Mouse (Mus musculus) CH12.LX (cell line): ENCODE data around the gene Cnot3. TPM values are rescaled to one million over a fixed set of nuclear protein-coding genes. Genes with fewer than 3 reads are reported as not detected.

Source experiments
- DNase-seq: peaks from one replicate; pipeline ENCODE4 v3.0.0-alpha.2; 2013; ENCODE audit errors: extremely low read depth
- H3K27ac ChIP-seq: 2 replicates; pipeline ENCODE4 v1.5.1; 2012; ENCODE audit warnings: low read depth, mild to moderate bottlenecking, control low read depth, moderate library complexity; ENCODE audit not compliant: insufficient read depth
- H3K27me3 ChIP-seq: replicated peaks from 2 replicates; pipeline ENCODE3; 2012; ENCODE audit warnings: inconsistent platforms
- H3K36me3 ChIP-seq, 2 experiments: replicated peaks in 1 of 2; 2 replicates each; pipeline versions ENCODE3 to v1.6.1; 2012; ENCODE audit warnings: inconsistent platforms in 1 of 2, low read length in 1 of 2, mild to moderate bottlenecking in 1 of 2, mixed read lengths in 1 of 2, moderate library complexity in 1 of 2; ENCODE audit not compliant: control insufficient read depth in 1 of 2, insufficient read depth in 1 of 2
- H3K4me1 ChIP-seq, 2 experiments: 2 replicates each; pipeline ENCODE4 v1.6.1; 2012; ENCODE audit warnings: inconsistent platforms in 1 of 2, moderate library complexity in 1 of 2; ENCODE audit not compliant: insufficient read depth in 2 of 2, control insufficient read depth in 1 of 2
- H3K4me2 ChIP-seq: 2 replicates; pipeline ENCODE4 v1.6.1; 2012; ENCODE audit warnings: low read depth, mild to moderate bottlenecking, control low read depth; ENCODE audit not compliant: poor library complexity, insufficient read depth, severe bottlenecking
- H3K4me3 ChIP-seq, 3 experiments: fragments of 150-350 bp in 1 of 3; sonication (generic) in 1 of 3; replicated peaks in 1 of 3; 2 replicates each; pipeline versions ENCODE3 to v1.5.1; 2011 to 2012; ENCODE audit warnings: low read depth in 2 of 3, low read length in 2 of 3, mild to moderate bottlenecking in 2 of 3, moderate library complexity in 2 of 3, control low read depth in 1 of 3, improper control_type of control experiment in 1 of 3, inconsistent platforms in 1 of 3, mixed read lengths in 1 of 3; ENCODE audit not compliant: poor library complexity in 1 of 3
- H3K79me2 ChIP-seq: replicated peaks from 2 replicates; pipeline ENCODE4 v1.6.1; 2012; ENCODE audit warnings: mild to moderate bottlenecking, moderate library complexity; ENCODE audit not compliant: control insufficient read depth, poor library complexity, insufficient read depth, severe bottlenecking; ENCODE audit errors: extremely low read depth
- H3K9ac ChIP-seq: 2 replicates; pipeline ENCODE4 v1.6.1; 2012; ENCODE audit warnings: low read depth, mild to moderate bottlenecking, control low read depth, moderate library complexity; ENCODE audit not compliant: insufficient read depth
- H3K9me3 ChIP-seq: replicated peaks from 2 replicates; pipeline ENCODE3; 2012; ENCODE audit warnings: low read length, inconsistent platforms, mixed read lengths
- CHD2 ChIP-seq: IDR thresholded peaks from 2 replicates; pipeline ENCODE4 v1.6.1; 2011; ENCODE audit warnings: low read length, improper control_type of control experiment
- CTCF ChIP-seq, 2 experiments: IDR thresholded peaks in 1 of 2; conservative IDR thresholded peaks in 1 of 2; 2 replicates each; pipeline ENCODE4 v1.5.1; 2011 to 2012; ENCODE audit warnings: low read depth in 2 of 2, low read length in 2 of 2, improper control_type of control experiment in 1 of 2, inconsistent platforms in 1 of 2, mild to moderate bottlenecking in 1 of 2, moderate library complexity in 1 of 2
- ELF1 ChIP-seq: IDR thresholded peaks from 2 replicates; pipeline ENCODE4 v1.6.1; 2014; ENCODE audit warnings: low read depth, mild to moderate bottlenecking, inconsistent platforms, low read length, improper control_type of control experiment
- ETS1 ChIP-seq: conservative IDR thresholded peaks from 2 replicates; pipeline ENCODE4 v1.6.1; 2012; ENCODE audit warnings: low read depth, mild to moderate bottlenecking, inconsistent platforms, low read length, improper control_type of control experiment, moderate library complexity
- IRF4 ChIP-seq: IDR thresholded peaks from 2 replicates; pipeline ENCODE4 v1.6.1; 2014; ENCODE audit warnings: low read depth, mild to moderate bottlenecking, inconsistent platforms, low read length, improper control_type of control experiment
- JUN ChIP-seq: IDR thresholded peaks from 2 replicates; pipeline ENCODE4 v1.6.1; 2011; ENCODE audit warnings: low read depth, mild to moderate bottlenecking, low read length, improper control_type of control experiment, moderate library complexity; ENCODE audit not compliant: insufficient read depth
- MAX ChIP-seq: IDR thresholded peaks from 2 replicates; pipeline ENCODE4 v1.6.1; 2011; ENCODE audit warnings: low read length, improper control_type of control experiment
- MAZ ChIP-seq: IDR thresholded peaks from 2 replicates; pipeline ENCODE4 v1.6.1; 2012; ENCODE audit warnings: low read depth, mild to moderate bottlenecking, inconsistent platforms, low read length, improper control_type of control experiment, moderate library complexity
- MXI1 ChIP-seq: IDR thresholded peaks from 2 replicates; pipeline ENCODE4 v1.6.1; 2011; ENCODE audit warnings: mild to moderate bottlenecking, low read depth, low read length, improper control_type of control experiment
- MYC ChIP-seq: IDR thresholded peaks from 2 replicates; pipeline ENCODE4 v1.6.1; 2011; ENCODE audit warnings: low read depth, mild to moderate bottlenecking, improper control_type of control experiment, low read length
- NRF1 ChIP-seq: IDR thresholded peaks from 2 replicates; pipeline ENCODE4 v1.6.1; 2014; ENCODE audit warnings: low read depth, mild to moderate bottlenecking, inconsistent platforms, low read length, improper control_type of control experiment, moderate library complexity
- PAX5 ChIP-seq: IDR thresholded peaks from 2 replicates; pipeline ENCODE4 v1.6.1; 2012; ENCODE audit warnings: low read length, inconsistent platforms, mixed read lengths
- POLR2AphosphoS2 ChIP-seq: IDR thresholded peaks from 2 replicates; pipeline ENCODE4 v1.6.1; 2011; ENCODE audit warnings: low read depth, low read length, improper control_type of control experiment
- RAD21 ChIP-seq: IDR thresholded peaks from 2 replicates; pipeline ENCODE4 v1.6.1; 2011; ENCODE audit warnings: low read depth, mild to moderate bottlenecking, low read length, improper control_type of control experiment, moderate library complexity
- RCOR1 ChIP-seq: conservative IDR thresholded peaks from 2 replicates; pipeline ENCODE4 v1.6.1; 2012; ENCODE audit warnings: low read depth, mild to moderate bottlenecking, inconsistent platforms, low read length, improper control_type of control experiment
- SIN3A ChIP-seq: IDR thresholded peaks from 2 replicates; pipeline ENCODE4 v1.6.1; 2012; ENCODE audit warnings: low read length, improper control_type of control experiment, inconsistent platforms
- TBP ChIP-seq: conservative IDR thresholded peaks from 2 replicates; pipeline ENCODE4 v1.6.1; 2011; ENCODE audit warnings: low read depth, low read length, improper control_type of control experiment
- TCF12 ChIP-seq: IDR thresholded peaks from 2 replicates; pipeline ENCODE4 v1.6.1; 2014; ENCODE audit warnings: low read depth, mild to moderate bottlenecking, inconsistent platforms, low read length, improper control_type of control experiment
- UBTF ChIP-seq: IDR thresholded peaks from 2 replicates; pipeline ENCODE4 v1.6.1; 2012; ENCODE audit warnings: low read depth, mild to moderate bottlenecking, inconsistent platforms, low read length, improper control_type of control experiment, moderate library complexity
- ZNF384 ChIP-seq: IDR thresholded peaks from 2 replicates; pipeline ENCODE4 v1.6.1; 2012; ENCODE audit warnings: low read depth, low read length, improper control_type of control experiment, inconsistent platforms
- dilution Hi-C: fragments of 300-500 bp; cut with MboI; formaldehyde crosslinking; loops from 2 replicates; pipeline ENCODE4 v1.14.3; 2020; ENCODE audit warnings: low sequenced_read_pairs; ENCODE audit not compliant: extremely low pct_unique_long_range_greater_than_20kb, extremely low pct_ligation_motif_present
- in situ Hi-C: fragments of 300-500 bp; cut with MboI; formaldehyde crosslinking; loops from 3 replicates; pipeline ENCODE4 v1.14.3; 2019; ENCODE audit warnings: low sequenced_read_pairs, low pct_ligation_motif_present, low pct_unique_long_range_greater_than_20kb, mixed read lengths
- polyA plus RNA-seq: library from polyadenylated mRNA; unstranded; fragments of >175 nt; gene quantifications from 2 replicates; pipeline ENCODE4 v1.2.1, GENCODE M21; 2012; ENCODE audit warnings: low read depth; ENCODE audit not compliant: insufficient read length
- total RNA-seq, 2 experiments: library from RNA; depleted of rRNA; stranded (reverse); fragments of 300-350 nt in 1 of 2; fragments of >200 nt in 1 of 2; gene quantifications; 2 replicates each; pipeline ENCODE4 v1.2.3; 2012 to 2014

The Cnot3 gene
- total and polyA plus RNA-seq, 3 experiments = 10.5 to 68.3 (median 21.1) TPM

- Histone ChIP-seq H3K27me3 (no peaks in the 10 kb centered on the region), H3K27ac (no peak overlapping the region), H3K4me3 (no peak overlapping the region), H3K4me2 (no peak overlapping the region), H3K9me3 (no peaks in the 10 kb centered on the region), H3K36me3 (peaks cover 0 to 38% of the 10 kb centered on the region in 2 experiments), H3K4me1 (peaks cover 0 to 29% of the 10 kb centered on the region in 2 experiments; a peak in 2 of 4 replicates), H3K9ac (no peak overlapping the region), H3K79me2 (no peaks in the 10 kb centered on the region)
- dilution Hi-C loops = no loop called here
- no peak for TF ChIP-seq RAD21
- TF ChIP-seq ELF1 = no peak
- no peak for TF ChIP-seq TBP
- in situ Hi-C loops = no loop called here
- DNase-seq = no peak
These were observed 30.1 kb downstream of the Cnot3 start for GRCm38 (mm10) chr7:3675228-3675548.

GRCm38 (mm10) chr7:3676371-3676770, 31.3 kb downstream of the Cnot3 start:
- Histone ChIP-seq H3K4me2 (no peak overlapping the region), H3K4me1 (peaks cover 0 to 31% of the 10 kb centered on the region in 2 experiments; a peak in 2 of 4 replicates), H3K4me3 (no peak overlapping the region), H3K9ac (no peak overlapping the region), H3K27me3 (no peaks in the 10 kb centered on the region), H3K79me2 (no peaks in the 10 kb centered on the region), H3K27ac (no peak overlapping the region), H3K36me3 (peaks cover 2 to 39% of the 10 kb centered on the region in 2 experiments), H3K9me3 (no peaks in the 10 kb centered on the region)
- TF ChIP-seq JUN = no peak
- no peak for TF ChIP-seq MYC
- TF ChIP-seq MXI1 = no peak
- no peak for TF ChIP-seq MAZ
- TF ChIP-seq ZNF384 = no peak
- no peak for TF ChIP-seq TCF12
- no peak for TF ChIP-seq SIN3A
- DNase-seq = no peak
- dilution Hi-C loops = no loop called here
- in situ Hi-C loops = no loop called here

- Histone ChIP-seq H3K4me2 (no peak within 1 kb of the TSS), H3K4me3 (no peak within 1 kb of the TSS), H3K9ac (no peak within 1 kb of the TSS)
- TF ChIP-seq IRF4 (no peak), ZNF384 (no peak), CTCF (conservative IDR thresholded peaks at IDR 0.05 in 1 of 2, IDR thresholded peaks at IDR 0.05 in 1 of 2; ENCODE audit: low read depth in 2 of 2, low read length in 2 of 2) (no peak), POLR2AphosphoS2 (no peak), MAX (no peak), RCOR1 (no peak), MYC (no peak), ETS1 (no peak), TBP (no peak), NRF1 (no peak), PAX5 (no peak), CHD2 (no peak), UBTF (no peak)
- TF ChIP-seq, all 38 proteins: peak for 0
- in situ Hi-C loops (no loop called here), dilution Hi-C loops (no loop called here)
- H3K79me2 ChIP-seq = no peaks in the 10 kb centered on the region
- H3K9me3 ChIP-seq = no peaks in the 10 kb centered on the region
- no peak within 1 kb of the TSS for H3K27ac ChIP-seq
- peaks cover 0 to 31% of the 10 kb centered on the region in 2 experiments; a peak in 2 of 4 replicates for H3K4me1 ChIP-seq
- DNase-seq = no peak
- H3K27me3 ChIP-seq = no peaks in the 10 kb centered on the region
- H3K36me3 ChIP-seq = peaks cover 2 to 46% of the 10 kb centered on the region in 2 experiments
These were observed 32.3 kb downstream of the Cnot3 start, which contains the start of gene Tmc4 for GRCm38 (mm10) chr7:3677342-3677741. Tmc4 (minus strand) TSS chr7:3677553.
